Mouse (Mus musculus) MEL (cell line): ENCODE results near the gene Syndig1l. TPM values are rescaled to one million over a fixed set of nuclear protein-coding genes. Genes with fewer than 3 reads are reported as not detected.

Source experiments
- DNase-seq: peaks from one replicate; pipeline ENCODE4 v3.0.0; 2011; ENCODE audit warnings: low read depth, low spot score
- H3K27ac ChIP-seq: 2 replicates; pipeline ENCODE4 v1.5.1; 2012; ENCODE audit warnings: low read depth, mild to moderate bottlenecking, control low read depth, low read length, moderate library complexity; ENCODE audit not compliant: control insufficient read depth
- H3K27me3 ChIP-seq, 2 experiments: fragments of 150-350 bp in 1 of 2; sonication (generic) in 1 of 2; 2 replicates each; pipeline ENCODE4 v1.6.1; 2012; ENCODE audit warnings: low read length in 2 of 2, mild to moderate bottlenecking in 2 of 2, improper control_type of control experiment in 1 of 2, moderate library complexity in 1 of 2; ENCODE audit not compliant: insufficient read depth in 2 of 2, control insufficient read depth in 1 of 2
- H3K36me3 ChIP-seq, 2 experiments: 2 replicates each; pipeline ENCODE4 v1.6.1; 2012 to 2014; ENCODE audit warnings: low read length in 2 of 2, improper control_type of control experiment in 1 of 2, inconsistent platforms in 1 of 2, mild to moderate bottlenecking in 1 of 2; ENCODE audit not compliant: insufficient read depth in 2 of 2, control insufficient read depth in 1 of 2
- H3K4me1 ChIP-seq, 2 experiments: fragments of 150-350 bp in 1 of 2; sonication (generic) in 1 of 2; 2 replicates each; pipeline ENCODE4 v1.6.1; 2012; ENCODE audit warnings: low read length in 2 of 2, improper control_type of control experiment in 1 of 2, mild to moderate bottlenecking in 1 of 2; ENCODE audit not compliant: insufficient read depth in 2 of 2, control insufficient read depth in 1 of 2
- H3K4me3 ChIP-seq, 2 experiments: fragments of 150-350 bp in 1 of 2; sonication (generic) in 1 of 2; 2 replicates each; pipeline ENCODE4 v1.5.1; 2012; ENCODE audit warnings: low read depth in 2 of 2, low read length in 2 of 2, mild to moderate bottlenecking in 2 of 2, moderate library complexity in 2 of 2, control low read depth in 1 of 2, improper control_type of control experiment in 1 of 2; ENCODE audit not compliant: control insufficient read depth in 1 of 2, insufficient read depth in 1 of 2
- H3K79me2 ChIP-seq: 2 replicates; pipeline ENCODE4 v1.6.1; 2012; ENCODE audit warnings: mild to moderate bottlenecking, low read length, moderate library complexity; ENCODE audit not compliant: control insufficient read depth, poor library complexity, insufficient read depth
- H3K9ac ChIP-seq: 2 replicates; pipeline ENCODE4 v1.6.1; 2012; ENCODE audit warnings: low read depth, mild to moderate bottlenecking, control low read depth, low read length, moderate library complexity; ENCODE audit not compliant: control insufficient read depth, poor library complexity, severe bottlenecking
- H3K9me3 ChIP-seq: fragments of 150-350 bp; sonication (generic); replicated peaks from 2 replicates; pipeline ENCODE4 v1.6.1; 2012; ENCODE audit warnings: mild to moderate bottlenecking, low read length, improper control_type of control experiment, moderate library complexity; ENCODE audit not compliant: insufficient read depth
- BHLHE40 ChIP-seq: IDR thresholded peaks from 2 replicates; pipeline ENCODE4 v1.6.1; 2012; ENCODE audit warnings: low read depth, mild to moderate bottlenecking, inconsistent platforms, low read length, improper control_type of control experiment, borderline replicate concordance
- CHD1 ChIP-seq: IDR thresholded peaks from 2 replicates; pipeline ENCODE4 v1.6.1; 2012; ENCODE audit warnings: low read depth, mild to moderate bottlenecking, inconsistent platforms, low read length, improper control_type of control experiment
- EP300 ChIP-seq, 2 experiments: IDR thresholded peaks; 2 replicates each; pipeline ENCODE4 v1.6.1; 2011; ENCODE audit warnings: improper control_type of control experiment in 2 of 2, low read length in 2 of 2, low read depth in 1 of 2, mild to moderate bottlenecking in 1 of 2
- GABPA ChIP-seq: IDR thresholded peaks from 2 replicates; pipeline ENCODE4 v1.6.1; 2012; ENCODE audit warnings: low read depth, mild to moderate bottlenecking, inconsistent platforms, low read length, improper control_type of control experiment, moderate library complexity
- JUND ChIP-seq: IDR thresholded peaks from 2 replicates; pipeline ENCODE4 v1.6.1; 2011; ENCODE audit warnings: low read depth, mild to moderate bottlenecking, improper control_type of control experiment, low read length
- MAZ ChIP-seq: IDR thresholded peaks from 2 replicates; pipeline ENCODE4 v1.6.1; 2012; ENCODE audit warnings: low read depth, mild to moderate bottlenecking, inconsistent platforms, low read length, improper control_type of control experiment
- MXI1 ChIP-seq: IDR thresholded peaks from 2 replicates; pipeline ENCODE4 v1.6.1; 2011; ENCODE audit warnings: mild to moderate bottlenecking, low read depth, low read length, improper control_type of control experiment
- POLR2A ChIP-seq, 2 experiments: IDR thresholded peaks; 2 replicates each; pipeline ENCODE4 v1.6.1; 2011 to 2012; ENCODE audit warnings: low read length in 2 of 2, mild to moderate bottlenecking in 2 of 2, control low read depth in 1 of 2, improper control_type of control experiment in 1 of 2, low read depth in 1 of 2, moderate library complexity in 1 of 2; ENCODE audit not compliant: control insufficient read depth in 1 of 2, insufficient read depth in 1 of 2, poor library complexity in 1 of 2
- POLR2AphosphoS2 ChIP-seq: IDR thresholded peaks from 2 replicates; pipeline ENCODE4 v1.6.1; 2011; ENCODE audit warnings: low read length, improper control_type of control experiment
- RAD21 ChIP-seq: IDR thresholded peaks from 2 replicates; pipeline ENCODE4 v1.6.1; 2011; ENCODE audit warnings: mild to moderate bottlenecking, low read depth, low read length, improper control_type of control experiment
- RCOR1 ChIP-seq: IDR thresholded peaks from 2 replicates; pipeline ENCODE4 v1.6.1; 2012; ENCODE audit warnings: low read depth, mild to moderate bottlenecking, inconsistent platforms, low read length, improper control_type of control experiment
- SMC3 ChIP-seq: IDR thresholded peaks from 2 replicates; pipeline ENCODE4 v1.6.1; 2011; ENCODE audit warnings: low read depth, low read length, improper control_type of control experiment
- TAL1 ChIP-seq: IDR thresholded peaks from 2 replicates; pipeline ENCODE4 v1.6.1; 2012; ENCODE audit warnings: mild to moderate bottlenecking, inconsistent platforms, low read length, moderate library complexity, mixed read lengths
- TBP ChIP-seq: IDR thresholded peaks from 2 replicates; pipeline ENCODE4 v1.8.0; 2011; ENCODE audit warnings: low read depth, low read length, improper control_type of control experiment
- ZKSCAN1 ChIP-seq: IDR thresholded peaks from 2 replicates; pipeline ENCODE4 v1.6.1; 2012; ENCODE audit warnings: low read depth, mild to moderate bottlenecking, inconsistent platforms, low read length, improper control_type of control experiment, moderate library complexity
- polyA plus RNA-seq, 2 experiments: library from polyadenylated mRNA; stranded (reverse) in 1 of 2; unstranded in 1 of 2; fragments of >175 nt in 1 of 2; fragments of >200 nt in 1 of 2; gene quantifications; 2 replicates each; pipeline versions ENCODE4 v1.2.1 to v1.2.4; 2012; ENCODE audit warnings: low replicate concordance in 2 of 2, low read depth in 1 of 2; ENCODE audit not compliant: insufficient read length in 2 of 2, insufficient read depth in 1 of 2, missing spikeins in 1 of 2
- total RNA-seq: library from RNA; depleted of rRNA; stranded (reverse); fragments of 300-350 nt; gene quantifications from 2 replicates; pipeline ENCODE4 v1.2.3, GENCODE M21; 2012; rRNA removed

Gene Syndig1l
- total and polyA plus RNA-seq, 3 experiments = not detected

- Histone ChIP-seq H3K4me3 (no peak overlapping the region), H3K9ac (no peak overlapping the region), H3K79me2 (no peaks in the 10 kb centered on the region), H3K36me3 (no peaks in the 10 kb centered on the region), H3K4me1 (no peaks in the 10 kb centered on the region), H3K27me3 (peaks cover 0 to 9% of the 10 kb centered on the region in 2 experiments; a peak in 2 of 4 replicates), H3K9me3 (no peaks in the 10 kb centered on the region), H3K27ac (no peak overlapping the region)
- DNase-seq = no peak
- TF ChIP-seq ZKSCAN1 = no peak
- TF ChIP-seq POLR2AphosphoS2 = no peak
- TF ChIP-seq POLR2A (IDR thresholded peaks at IDR 0.05; ENCODE audit: control insufficient read depth in 1 of 2, insufficient read depth in 1 of 2, low read depth in 1 of 2, low read length in 2 of 2, poor library complexity in 1 of 2) = no peak
- no peak for TF ChIP-seq CHD1
- no peak for TF ChIP-seq MXI1
- TF ChIP-seq MAZ = no peak
- no peak for TF ChIP-seq GABPA
- no peak for TF ChIP-seq RCOR1
These were observed 58.4 kb downstream of the Syndig1l start for GRCm38 (mm10) chr12:84640253-84640652.

DNA sequence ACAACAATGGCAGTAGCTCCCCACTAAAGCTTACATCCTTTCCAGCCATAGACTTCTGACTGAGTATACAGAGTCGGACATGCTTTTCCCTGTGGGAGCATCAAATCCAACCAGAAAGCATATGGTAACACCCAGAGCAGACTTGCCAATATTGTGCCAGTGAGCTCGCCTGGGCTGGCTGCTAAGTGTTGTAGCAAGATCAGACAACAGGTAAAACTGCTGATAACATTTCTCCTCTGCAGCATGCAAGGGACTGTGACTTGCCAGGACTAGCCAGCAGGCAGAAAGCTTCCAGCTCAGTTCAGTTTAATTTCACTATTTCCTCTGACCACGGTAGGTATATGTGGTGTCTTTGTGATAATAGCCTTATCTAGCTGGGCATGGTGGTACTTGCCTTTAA, 66.8 kb downstream of the Syndig1l start:
- H3K36me3 ChIP-seq = no peaks in the 10 kb centered on the region; a peak in 1 of 4 replicates
- H3K9ac ChIP-seq = no peak overlapping the region
- no peaks in the 10 kb centered on the region for H3K9me3 ChIP-seq
- H3K27ac ChIP-seq = no peak overlapping the region
- H3K4me1 ChIP-seq = no peaks in the 10 kb centered on the region
- H3K79me2 ChIP-seq = no peaks in the 10 kb centered on the region
- peaks cover 9 to 11% of the 10 kb centered on the region in 2 experiments for H3K27me3 ChIP-seq
- DNase-seq = no peak
- no peak for TF ChIP-seq RAD21
- TF ChIP-seq SMC3 = no peak
- TF ChIP-seq BHLHE40 = no peak
- no peak for TF ChIP-seq RCOR1
- TF ChIP-seq EP300 (IDR thresholded peaks at IDR 0.05; ENCODE audit: low read depth in 1 of 2, low read length in 2 of 2) = no peak
- no peak for TF ChIP-seq TAL1
- TF ChIP-seq JUND = no peak
- no peak for TF ChIP-seq TBP
- TF ChIP-seq, all 39 proteins: peak for 0
- H3K4me3 ChIP-seq = no peak overlapping the region

Other genes starting within 250 kb of the Syndig1l start
- gene Aldh6a1, start 247.8 kb downstream of the Syndig1l start, total RNA-seq = 1.0 and 1.4 TPM in 2 replicates
- 1 to 10 TPM in 1 of 2 experiments, not detected in 1; 2.9 TPM for gene Aldh6a1, start 247.8 kb downstream of the Syndig1l start, polyA plus RNA-seq
- 4.9 and 6.7 TPM in 2 replicates for gene Lin52, start 247.4 kb downstream of the Syndig1l start, total RNA-seq
- gene Lin52, start 247.4 kb downstream of the Syndig1l start, polyA plus RNA-seq = 1 to 10 TPM in 1 of 2 experiments, not detected in 1; 7.7 TPM
- gene Vsx2, start 129.1 kb downstream of the Syndig1l start, total RNA-seq = not detected in 2 replicates
- not detected for gene Vsx2, start 129.1 kb downstream of the Syndig1l start, polyA plus RNA-seq
- 3.5 TPM in 2 replicates for gene Abcd4, start 81.4 kb downstream of the Syndig1l start, total RNA-seq
- 1 to 10 TPM in 1 of 2 experiments, not detected in 1; 7.1 TPM for gene Abcd4, start 81.4 kb downstream of the Syndig1l start, polyA plus RNA-seq
- gene Vrtn, start 57.8 kb downstream of the Syndig1l start, total RNA-seq = not detected in 2 replicates
- not detected for gene Vrtn, start 57.8 kb downstream of the Syndig1l start, polyA plus RNA-seq
- gene Npc2, start 74.3 kb upstream of the Syndig1l start, total RNA-seq = 45.2 and 48.9 TPM in 2 replicates
- 10 to 100 TPM in 1 of 2 experiments, not detected in 1; 63.1 TPM for gene Npc2, start 74.3 kb upstream of the Syndig1l start, polyA plus RNA-seq
- gene Isca2, start 74.4 kb upstream of the Syndig1l start, total RNA-seq = 60.4 and 70.6 TPM in 2 replicates
- gene Isca2, start 74.4 kb upstream of the Syndig1l start, polyA plus RNA-seq = 10 to 100 TPM in 1 of 2 experiments, not detected in 1; 71.1 TPM
- gene Ltbp2, start 177.7 kb upstream of the Syndig1l start, total RNA-seq = 0.08 TPM in 1 of 2 replicates, not detected in the other
- under 1 TPM in 1 of 2 experiments, not detected in 1; 0.01 TPM for gene Ltbp2, start 177.7 kb upstream of the Syndig1l start, polyA plus RNA-seq